Mouse (Mus musculus): ENCODE data around the gene Pclo. TPM values are rescaled to one million over a fixed set of nuclear protein-coding genes. Genes with fewer than 3 reads are reported as not detected.
"Not testable (repeated sequence)": the region's sequence is repeated elsewhere in the genome, so short reads cannot be mapped to it uniquely, and the experiment has no call there.

The Pclo gene
- 0.23 and 0.34 TPM in 2 replicates for polyA plus RNA-seq (2015; fragmentation: Nextera tagmentation; extraction: Ambion mirVana)

DNA sequence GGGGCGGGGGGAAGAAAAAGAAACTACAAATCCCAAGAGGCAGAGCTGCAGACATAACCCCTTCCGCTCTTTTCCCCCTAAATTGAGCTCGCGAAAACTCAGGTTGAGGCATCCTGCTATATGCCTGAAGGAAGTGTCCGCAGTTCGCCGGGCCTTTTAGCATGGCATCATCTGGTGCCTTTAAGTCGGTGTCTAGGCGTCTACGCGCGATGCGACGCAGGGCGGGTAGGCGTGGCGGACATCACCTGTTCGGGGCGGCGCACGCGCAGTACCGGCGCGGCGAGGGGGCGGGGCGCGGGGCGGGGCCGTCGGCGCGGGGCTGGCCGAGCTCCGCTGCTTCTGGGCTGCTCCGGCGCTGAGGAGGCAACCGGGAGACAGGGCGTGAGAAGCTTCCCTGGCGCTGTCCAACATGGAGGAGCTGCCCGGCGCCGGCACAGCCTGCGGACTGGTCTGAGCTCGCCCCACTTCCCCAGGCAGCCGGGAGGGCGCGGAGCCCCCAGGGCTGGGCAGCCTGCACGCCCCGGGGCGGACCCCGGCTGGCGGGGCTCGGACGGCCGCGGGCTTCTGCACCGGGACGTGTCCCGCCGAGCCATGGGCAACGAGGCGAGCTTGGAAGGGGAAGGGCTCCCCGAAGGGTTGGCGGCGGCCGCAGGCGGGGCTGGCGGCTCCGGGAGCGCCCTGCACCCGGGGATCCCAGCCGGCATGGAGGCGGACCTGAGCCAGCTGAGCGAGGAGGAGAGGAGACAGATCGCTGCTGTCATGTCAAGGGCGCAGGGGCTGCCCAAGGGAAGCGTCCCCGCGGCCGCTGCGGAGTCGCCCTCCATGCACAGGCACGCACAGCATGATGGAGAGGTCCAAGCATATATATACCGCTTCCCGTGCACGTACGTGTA, at the start of gene Pclo:
Gene Pclo, plus strand, starts transcription at position 288 of the 893 bp plus-strand sequence.
- 0 out of 2 replicates have a peak within 1 kb of the TSS, but pooled peaks have one; percentile 28 for H3K9ac ChIP-seq (ENCODE audit: low read depth, low read length)
- WGBS = under 1% methylated on average over 84 of the region's 89 CpGs
- peak within 1 kb of the TSS; percentile 67 for H3K4me3 ChIP-seq (ENCODE audit: low read depth, low read length)
- H3K36me3 ChIP-seq (ENCODE audit: control insufficient read depth, insufficient read depth) = no peaks in the 10 kb centered on the region
- TF ChIP-seq CTCF (IDR thresholded peaks at IDR 0.05; ENCODE audit: low read depth) = no peak
- peak; percentile 99 for ATAC-seq
- no peaks in the 10 kb centered on the region for H3K9me3 ChIP-seq (ENCODE audit: control insufficient read depth)
- no peaks in the 10 kb centered on the region; the same call in 1 of the 2 replicates for H3K27me3 ChIP-seq (replicated peaks; ENCODE audit: control insufficient read depth, insufficient read depth, low read length)
- H3K4me2 ChIP-seq (replicated peaks; ENCODE audit: low read depth) = peak within 1 kb of the TSS; percentile 97
- H3K27ac ChIP-seq (ENCODE audit: low read depth, low read length) = no peak within 1 kb of the TSS
- no peaks in the 10 kb centered on the region for H3K4me1 ChIP-seq (replicated peaks; ENCODE audit: control insufficient read depth, insufficient read depth, low read length)

DNA sequence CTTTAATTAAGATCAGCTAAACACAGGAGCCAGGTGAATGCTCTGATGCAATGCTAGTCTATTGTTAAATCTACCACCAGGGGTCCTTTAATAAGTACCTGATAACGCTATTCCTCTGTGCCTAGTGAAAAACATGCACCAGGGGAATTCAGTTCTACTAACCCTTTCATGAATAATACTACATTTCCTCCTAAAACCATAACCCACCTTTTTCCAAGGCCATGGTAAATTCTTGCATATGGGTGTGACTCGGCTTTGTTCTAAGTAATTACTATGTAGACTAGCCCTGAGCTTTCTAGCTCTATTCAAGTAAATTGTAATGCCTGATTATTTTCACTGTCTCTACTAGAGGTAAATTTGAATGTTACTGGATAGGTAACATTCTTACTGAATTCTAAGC, 20.3 kb upstream of the Pclo start:
- H3K27me3 ChIP-seq (replicated peaks; ENCODE audit: control insufficient read depth, insufficient read depth, low read length) = not testable (repeated sequence)
- WGBS = 67% methylated on average over 2 of the region's 2 CpGs

DNA sequence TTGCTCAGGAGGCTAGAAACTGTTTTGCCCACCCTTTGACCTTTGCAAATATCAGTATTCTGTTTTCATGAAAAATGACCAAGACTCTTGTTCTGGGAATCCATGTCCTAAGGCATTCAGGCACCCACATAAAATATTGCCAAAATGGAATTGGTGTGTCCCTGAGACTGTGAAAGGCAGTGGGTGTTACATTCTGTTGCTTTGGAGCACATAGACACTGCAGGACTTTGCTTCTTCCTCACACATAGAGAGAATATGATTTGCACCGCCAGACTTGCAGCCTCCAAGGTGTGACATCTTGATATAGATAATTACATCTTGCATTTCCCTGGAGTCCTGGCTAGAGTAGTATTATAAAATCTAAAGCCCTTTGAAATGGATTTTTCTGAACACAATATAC, 6.2 kb upstream of the Pclo start:
- WGBS = 70% methylated on average over 1 of the region's 1 CpGs
- Histone ChIP-seq H3K4me2 (replicated peaks; ENCODE audit: low read depth) (no peak overlapping the region), H3K27ac (ENCODE audit: low read depth, low read length) (no peak overlapping the region), H3K36me3 (ENCODE audit: control insufficient read depth, insufficient read depth) (no peaks in the 10 kb centered on the region), H3K9me3 (ENCODE audit: control insufficient read depth) (no peaks in the 10 kb centered on the region), H3K4me3 (ENCODE audit: low read depth, low read length) (no peak overlapping the region), H3K4me1 (replicated peaks; ENCODE audit: control insufficient read depth, insufficient read depth, low read length) (no peaks in the 10 kb centered on the region), H3K27me3 (replicated peaks; ENCODE audit: control insufficient read depth, insufficient read depth, low read length) (no peaks in the 10 kb centered on the region), H3K9ac (ENCODE audit: low read depth, low read length) (no peak overlapping the region)
- no peak for TF ChIP-seq CTCF (IDR thresholded peaks at IDR 0.05; ENCODE audit: low read depth)
- ATAC-seq = no peak

More for the DNA sequence above, 20.3 kb upstream of the Pclo start:
- not testable (repeated sequence) for H3K4me1 ChIP-seq (replicated peaks; ENCODE audit: control insufficient read depth, insufficient read depth, low read length); H3K4me2 ChIP-seq (replicated peaks; ENCODE audit: low read depth); ATAC-seq; H3K9ac ChIP-seq (ENCODE audit: low read depth, low read length); H3K9me3 ChIP-seq (ENCODE audit: control insufficient read depth); H3K36me3 ChIP-seq (ENCODE audit: control insufficient read depth, insufficient read depth); H3K27ac ChIP-seq (ENCODE audit: low read depth, low read length); H3K4me3 ChIP-seq (ENCODE audit: low read depth, low read length)

DNA sequence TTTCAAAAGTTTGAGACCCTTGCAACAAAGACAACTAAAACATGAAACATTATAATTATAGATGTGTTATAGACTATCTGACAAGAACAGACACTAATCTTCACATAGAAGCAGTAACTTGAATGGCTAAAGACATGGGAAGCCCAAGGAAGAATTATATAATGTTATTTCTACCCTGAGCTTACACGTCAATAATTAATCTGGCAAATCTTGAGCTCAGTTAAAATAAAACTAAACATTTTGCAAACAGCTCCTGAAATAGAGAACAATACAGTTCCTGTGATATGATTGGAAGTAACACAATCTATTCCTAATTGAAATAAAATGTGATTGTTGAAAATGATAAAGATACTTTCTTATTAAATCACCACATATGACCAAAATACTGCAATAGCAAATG, 5.1 kb upstream of the Pclo start:
- no peaks in the 10 kb centered on the region for H3K9me3 ChIP-seq (ENCODE audit: control insufficient read depth)
- H3K4me1 ChIP-seq (replicated peaks; ENCODE audit: control insufficient read depth, insufficient read depth, low read length) = no peaks in the 10 kb centered on the region
- 78% methylated on average over 1 of the region's 1 CpGs for WGBS
- no peak for ATAC-seq
- H3K4me2 ChIP-seq (replicated peaks; ENCODE audit: low read depth) = no peak overlapping the region
- no peaks in the 10 kb centered on the region for H3K36me3 ChIP-seq (ENCODE audit: control insufficient read depth, insufficient read depth)
- H3K27ac ChIP-seq (ENCODE audit: low read depth, low read length) = no peak overlapping the region
- no peak overlapping the region for H3K9ac ChIP-seq (ENCODE audit: low read depth, low read length)
- no peak overlapping the region for H3K4me3 ChIP-seq (ENCODE audit: low read depth, low read length)
- H3K27me3 ChIP-seq (replicated peaks; ENCODE audit: control insufficient read depth, insufficient read depth, low read length) = no peaks in the 10 kb centered on the region
- no peak for TF ChIP-seq CTCF (IDR thresholded peaks at IDR 0.05; ENCODE audit: low read depth)

DNA sequence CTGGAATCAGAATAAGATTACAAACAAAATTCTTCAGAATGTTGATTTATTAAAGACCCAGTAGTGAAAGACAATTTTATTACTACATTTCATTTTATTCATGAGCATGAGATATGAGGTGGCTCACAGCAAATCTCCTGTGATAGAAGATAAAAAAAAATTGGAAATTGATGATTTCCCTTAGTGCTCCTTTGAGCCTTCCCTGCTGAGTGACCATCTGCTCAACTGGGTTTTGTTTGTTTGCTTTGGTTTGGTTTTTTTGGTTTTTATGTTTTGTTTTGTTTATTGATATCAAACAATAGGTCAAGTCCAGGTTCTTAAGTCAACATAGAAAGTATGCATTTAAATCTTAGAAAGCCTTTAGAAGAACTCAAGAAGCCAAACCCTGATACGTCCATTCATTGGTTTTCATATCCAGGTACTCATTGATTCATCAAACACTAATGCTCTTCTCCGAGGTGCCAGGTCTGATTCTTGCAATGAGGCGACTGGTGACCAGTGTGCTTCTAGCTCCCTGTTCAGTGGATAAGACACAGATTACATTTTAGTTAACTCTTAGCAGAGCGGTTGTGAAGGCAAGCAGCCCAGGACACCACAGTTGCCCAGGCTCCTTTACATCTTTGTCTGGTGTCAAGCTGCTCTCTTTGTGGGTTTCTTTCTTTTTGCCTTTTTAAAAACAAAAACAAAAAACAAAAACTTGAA, 3.6 kb downstream of the Pclo start:
- Histone ChIP-seq H3K4me3 (ENCODE audit: low read depth, low read length) (no peak overlapping the region), H3K4me2 (replicated peaks; ENCODE audit: low read depth) (no peak overlapping the region), H3K4me1 (replicated peaks; ENCODE audit: control insufficient read depth, insufficient read depth, low read length) (no peaks in the 10 kb centered on the region), H3K27ac (ENCODE audit: low read depth, low read length) (no peak overlapping the region), H3K9ac (ENCODE audit: low read depth, low read length) (no peak overlapping the region), H3K36me3 (ENCODE audit: control insufficient read depth, insufficient read depth) (no peaks in the 10 kb centered on the region), H3K9me3 (ENCODE audit: control insufficient read depth) (no peaks in the 10 kb centered on the region), H3K27me3 (replicated peaks; ENCODE audit: control insufficient read depth, insufficient read depth, low read length) (no peaks in the 10 kb centered on the region; the same call in 1 of the 2 replicates)
- no peak for TF ChIP-seq CTCF (IDR thresholded peaks at IDR 0.05; ENCODE audit: low read depth)
- ATAC-seq = no peak
- WGBS = 69% methylated on average over 4 of the region's 4 CpGs

DNA sequence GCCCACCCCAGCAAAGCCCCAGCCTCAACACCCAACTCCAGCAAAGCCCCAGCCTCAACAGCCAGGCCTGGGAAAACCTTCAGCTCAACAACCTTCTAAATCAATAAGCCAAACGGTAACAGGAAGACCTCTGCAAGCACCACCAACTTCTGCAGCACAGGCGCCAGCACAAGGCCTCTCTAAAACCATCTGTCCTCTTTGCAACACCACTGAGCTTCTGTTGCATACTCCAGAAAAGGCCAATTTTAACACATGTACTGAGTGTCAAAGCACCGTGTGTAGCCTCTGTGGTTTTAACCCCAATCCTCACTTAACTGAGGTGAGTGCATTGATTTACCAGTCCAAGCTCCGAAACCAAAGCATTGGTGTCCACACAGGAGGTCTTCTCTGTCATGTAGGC, 7.3 kb downstream of the Pclo start:
- Histone ChIP-seq H3K4me3 (ENCODE audit: low read depth, low read length) (no peak overlapping the region), H3K9me3 (ENCODE audit: control insufficient read depth) (no peaks in the 10 kb centered on the region), H3K4me1 (replicated peaks; ENCODE audit: control insufficient read depth, insufficient read depth, low read length) (no peaks in the 10 kb centered on the region), H3K27me3 (replicated peaks; ENCODE audit: control insufficient read depth, insufficient read depth, low read length) (no peaks in the 10 kb centered on the region), H3K27ac (ENCODE audit: low read depth, low read length) (no peak overlapping the region), H3K36me3 (ENCODE audit: control insufficient read depth, insufficient read depth) (no peaks in the 10 kb centered on the region), H3K4me2 (replicated peaks; ENCODE audit: low read depth) (no peak overlapping the region), H3K9ac (ENCODE audit: low read depth, low read length) (no peak overlapping the region)
- TF ChIP-seq CTCF (IDR thresholded peaks at IDR 0.05; ENCODE audit: low read depth) = no peak
- 82% methylated on average over 4 of the region's 4 CpGs for WGBS
- no peak for ATAC-seq

All from intestine, postnatal 0 days (tissue).